Mouse (Mus musculus): ENCODE data around the gene Kank4.

GRCm38 (mm10) chr4:98789133-98789765 is 28.1 kb downstream of the Kank4 start:
- TF ChIP-seq POLR2AphosphoS2 (IDR thresholded peaks at IDR 0.05; ENCODE audit: insufficient read length, low read depth) (no peak), MYOG (IDR thresholded peaks at IDR 0.05; ENCODE audit: control insufficient read depth in 1 of 3, insufficient read depth in 1 of 3, insufficient read length in 2 of 3, low read depth in 2 of 3) (no peak), USF1 (IDR thresholded peaks at IDR 0.05; ENCODE audit: low read depth) (no peak), E2F4 (IDR thresholded peaks at IDR 0.05; ENCODE audit: insufficient read depth) (no peak), TCF12 (IDR thresholded peaks at IDR 0.05; ENCODE audit: insufficient read depth, poor library complexity, severe bottlenecking) (no peak), MAX (IDR thresholded peaks at IDR 0.05; ENCODE audit: low read depth) (no peak), POLR2A (IDR thresholded peaks at IDR 0.05; ENCODE audit: insufficient read length, low read depth) (no peak), REST (IDR thresholded peaks at IDR 0.05; ENCODE audit: insufficient read depth, insufficient read length) (no peak), MYOD1 (IDR thresholded peaks at IDR 0.05; ENCODE audit: control insufficient read depth in 1 of 3, insufficient read length in 2 of 3, low read depth in 2 of 3) (no peak)

All from myocyte (in vitro differentiated cells).